Mouse (Mus musculus): Measurements from ENCODE around the gene Pxt1.

Pxt1 gene

DNA sequence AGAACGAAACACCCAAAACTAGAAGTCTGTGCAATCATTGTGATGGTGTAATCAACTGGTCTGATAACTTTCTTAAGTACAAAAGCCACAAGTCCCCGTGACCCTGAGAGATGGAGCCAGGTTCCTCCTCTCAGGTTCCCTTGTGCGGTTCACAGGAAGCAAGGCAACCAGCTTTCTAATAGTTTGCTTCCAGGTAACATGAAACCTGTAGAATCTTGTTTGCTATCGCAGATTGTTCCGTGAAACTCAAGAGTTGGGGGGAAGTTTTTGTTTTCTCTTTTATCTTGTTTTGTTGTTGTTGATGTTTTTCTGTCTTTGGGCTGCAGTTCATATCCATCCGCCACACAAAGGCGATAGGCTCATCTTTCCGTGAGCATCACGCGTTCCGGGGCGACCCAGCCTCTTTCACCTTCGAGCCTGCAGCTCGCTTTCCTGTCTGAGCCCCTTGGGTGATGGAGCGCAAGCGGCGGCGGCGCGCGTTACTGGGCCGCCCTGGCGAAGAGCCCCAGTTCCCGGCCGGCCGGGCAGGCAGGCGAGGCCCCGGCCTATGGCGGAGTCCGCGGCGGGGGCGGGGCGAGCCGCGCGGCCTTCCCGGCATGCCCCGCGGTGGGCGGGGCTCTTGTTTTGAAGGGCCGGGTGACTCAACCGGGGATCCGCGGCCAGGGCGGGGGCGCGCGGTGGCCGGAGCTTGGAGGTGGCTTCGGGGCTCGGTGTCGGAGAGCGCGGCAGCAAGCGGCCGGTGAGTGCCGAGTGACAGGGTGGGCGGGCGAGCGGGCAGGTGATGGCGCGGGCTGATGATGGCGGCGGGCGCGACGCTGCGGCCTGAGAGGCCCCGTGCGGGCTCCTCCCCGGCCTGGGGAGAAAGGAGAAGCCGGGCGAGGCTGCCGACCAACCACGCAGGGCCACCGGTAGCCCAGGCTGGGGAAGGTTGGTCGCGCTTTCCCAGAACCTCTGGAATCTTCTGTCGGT lies 8.5 kb upstream of the Pxt1 start, which contains the start of gene Kctd20:
Kctd20 (plus strand) TSS at position 120 of the 969 bp plus-strand sequence.
- in situ Hi-C loops (cut with MboI; ENCODE audit: low pct_unique_long_range_greater_than_20kb in 1 of 2, low sequenced_read_pairs in 2 of 2, unreplicated experiment in 1 of 2) = no loop called here

DNA sequence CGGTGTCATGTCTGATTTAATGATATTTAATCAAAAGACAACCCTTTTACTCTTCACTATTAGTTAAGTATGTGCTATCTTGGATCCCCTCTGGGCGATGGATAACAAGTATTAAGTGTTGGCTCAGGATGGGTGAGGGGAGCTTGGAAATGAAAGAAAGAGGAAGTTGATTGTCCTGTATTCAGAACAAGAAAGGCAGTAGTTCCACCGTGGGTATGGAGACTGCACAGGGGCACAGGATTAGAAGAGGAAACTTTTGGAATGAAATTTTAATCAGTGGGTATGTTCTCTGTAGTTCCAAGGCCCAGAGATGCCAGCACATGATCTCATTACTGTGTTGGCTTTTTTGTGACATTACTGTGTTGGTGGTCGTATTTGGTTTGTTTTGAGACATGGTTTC lies 7.1 kb upstream of the Pxt1 start:
- in situ Hi-C loops (cut with MboI; ENCODE audit: low pct_unique_long_range_greater_than_20kb in 1 of 2, low sequenced_read_pairs in 2 of 2, unreplicated experiment in 1 of 2) = no loop called here

DNA sequence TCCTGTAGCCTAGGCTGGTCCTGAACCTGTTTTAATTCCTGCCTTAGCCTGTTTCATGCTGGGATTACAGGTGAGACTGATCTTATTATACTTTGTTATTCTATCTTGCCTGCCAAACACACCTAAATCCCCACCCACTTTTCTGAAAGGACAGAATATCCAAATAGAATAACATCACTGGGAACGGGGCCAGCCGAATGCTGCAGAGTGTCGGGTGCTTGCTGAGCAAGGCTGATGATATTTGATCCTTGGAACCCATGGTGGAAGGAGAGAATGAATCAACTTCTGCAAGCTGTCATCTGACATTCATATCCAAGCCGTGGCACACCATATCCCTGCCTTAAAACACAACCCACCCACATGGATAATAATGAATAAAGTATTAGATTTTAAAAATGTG lies 5.0 kb upstream of the Pxt1 start:
- in situ Hi-C loops (cut with MboI; ENCODE audit: low pct_unique_long_range_greater_than_20kb in 1 of 2, low sequenced_read_pairs in 2 of 2, unreplicated experiment in 1 of 2) = no loop called here

GRCm38 (mm10) chr17:28947011-28947939 lies 3.6 kb upstream of the Pxt1 start:
- in situ Hi-C loops (cut with MboI; ENCODE audit: low pct_unique_long_range_greater_than_20kb in 1 of 2, low sequenced_read_pairs in 2 of 2, unreplicated experiment in 1 of 2) = no loop called here

DNA sequence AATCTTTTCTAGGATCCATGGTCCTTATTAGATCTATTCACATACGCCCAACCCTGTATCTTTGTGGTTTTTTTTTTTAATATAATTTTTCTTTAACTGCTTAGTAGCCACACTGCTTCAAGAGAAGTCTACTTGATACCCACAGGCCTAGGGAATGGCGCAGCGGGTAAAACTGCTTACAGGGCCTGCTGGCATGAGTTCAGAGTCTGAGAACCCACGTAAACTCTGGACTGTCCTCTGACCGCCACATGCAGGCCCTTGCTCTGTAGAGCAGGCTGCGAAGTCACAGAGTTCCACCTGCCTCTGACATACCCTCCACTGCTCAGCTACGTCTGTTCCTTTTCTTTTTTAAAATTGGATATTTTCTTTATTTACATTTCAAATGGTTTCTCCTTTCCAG lies 841 bp upstream of the Pxt1 start:
- in situ Hi-C loops (cut with MboI; ENCODE audit: low pct_unique_long_range_greater_than_20kb in 1 of 2, low sequenced_read_pairs in 2 of 2, unreplicated experiment in 1 of 2) = no loop called here

GRCm38 (mm10) chr17:28942101-28942500 lies 1.5 kb downstream of the Pxt1 start:
- in situ Hi-C loops (cut with MboI; ENCODE audit: low pct_unique_long_range_greater_than_20kb in 1 of 2, low sequenced_read_pairs in 2 of 2, unreplicated experiment in 1 of 2) = no loop called here

- in situ Hi-C loops (cut with MboI; ENCODE audit: low pct_unique_long_range_greater_than_20kb in 1 of 2, low sequenced_read_pairs in 2 of 2, unreplicated experiment in 1 of 2) = no loop called here
Measured at GRCm38 (mm10) chr17:28940776-28941555, 2.7 kb downstream of the Pxt1 start.

- in situ Hi-C loops (cut with MboI; ENCODE audit: low pct_unique_long_range_greater_than_20kb in 1 of 2, low sequenced_read_pairs in 2 of 2, unreplicated experiment in 1 of 2) = no loop called here
Measured at GRCm38 (mm10) chr17:28936622-28937345, 6.9 kb downstream of the Pxt1 start.

- in situ Hi-C loops (cut with MboI; ENCODE audit: low pct_unique_long_range_greater_than_20kb in 1 of 2, low sequenced_read_pairs in 2 of 2, unreplicated experiment in 1 of 2) = no loop called here
Measured at GRCm38 (mm10) chr17:28936133-28936532, 7.5 kb downstream of the Pxt1 start.

DNA sequence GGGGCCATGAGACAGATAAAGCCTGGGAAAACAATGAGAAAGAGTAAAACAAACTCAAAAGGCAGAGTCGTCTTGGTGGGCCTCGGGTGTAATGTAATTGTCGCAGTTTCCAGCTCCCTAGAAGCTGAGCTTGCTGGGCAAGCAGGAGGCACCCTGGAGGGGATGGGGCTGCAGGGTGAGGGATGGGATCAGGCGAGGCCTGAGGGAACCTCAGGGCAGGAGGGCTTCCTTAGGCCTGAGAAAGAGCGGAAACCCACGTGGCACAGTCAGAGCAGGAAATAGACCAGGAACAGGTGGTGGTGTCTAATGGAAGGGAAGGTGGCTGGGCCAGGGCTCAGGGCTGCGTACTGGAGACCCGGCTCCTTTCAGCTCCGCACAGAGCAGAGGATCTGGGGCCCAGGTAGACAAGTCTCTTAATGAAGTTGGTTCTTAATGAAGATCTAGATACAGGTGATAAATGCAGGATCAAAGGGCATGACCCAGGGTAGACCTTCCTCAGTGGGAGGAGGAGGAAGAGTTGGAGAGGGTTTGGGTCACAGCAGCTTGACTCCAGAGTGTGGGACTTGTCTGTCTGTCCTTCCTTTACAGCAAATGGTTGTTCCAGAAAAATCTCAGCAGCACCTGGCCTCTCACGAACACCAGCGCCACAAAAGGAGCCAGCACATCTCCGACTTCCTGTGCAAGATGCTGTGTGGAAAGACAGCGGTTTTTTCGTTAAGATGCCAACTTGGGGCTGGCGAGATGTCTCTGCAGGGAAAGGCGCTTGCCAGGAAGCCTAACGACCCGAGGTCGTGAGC lies 9.3 kb downstream of the Pxt1 start:
- in situ Hi-C loops (cut with MboI; ENCODE audit: low pct_unique_long_range_greater_than_20kb in 1 of 2, low sequenced_read_pairs in 2 of 2, unreplicated experiment in 1 of 2) = no loop called here

- in situ Hi-C loops (cut with MboI; ENCODE audit: low pct_unique_long_range_greater_than_20kb in 1 of 2, low sequenced_read_pairs in 2 of 2, unreplicated experiment in 1 of 2) = no loop called here
Measured at GRCm38 (mm10) chr17:28932274-28932673, 11.4 kb downstream of the Pxt1 start.

- in situ Hi-C loops (cut with MboI; ENCODE audit: low pct_unique_long_range_greater_than_20kb in 1 of 2, low sequenced_read_pairs in 2 of 2, unreplicated experiment in 1 of 2) = no loop called here
Measured at GRCm38 (mm10) chr17:28931436-28932211, 12.0 kb downstream of the Pxt1 start.

DNA sequence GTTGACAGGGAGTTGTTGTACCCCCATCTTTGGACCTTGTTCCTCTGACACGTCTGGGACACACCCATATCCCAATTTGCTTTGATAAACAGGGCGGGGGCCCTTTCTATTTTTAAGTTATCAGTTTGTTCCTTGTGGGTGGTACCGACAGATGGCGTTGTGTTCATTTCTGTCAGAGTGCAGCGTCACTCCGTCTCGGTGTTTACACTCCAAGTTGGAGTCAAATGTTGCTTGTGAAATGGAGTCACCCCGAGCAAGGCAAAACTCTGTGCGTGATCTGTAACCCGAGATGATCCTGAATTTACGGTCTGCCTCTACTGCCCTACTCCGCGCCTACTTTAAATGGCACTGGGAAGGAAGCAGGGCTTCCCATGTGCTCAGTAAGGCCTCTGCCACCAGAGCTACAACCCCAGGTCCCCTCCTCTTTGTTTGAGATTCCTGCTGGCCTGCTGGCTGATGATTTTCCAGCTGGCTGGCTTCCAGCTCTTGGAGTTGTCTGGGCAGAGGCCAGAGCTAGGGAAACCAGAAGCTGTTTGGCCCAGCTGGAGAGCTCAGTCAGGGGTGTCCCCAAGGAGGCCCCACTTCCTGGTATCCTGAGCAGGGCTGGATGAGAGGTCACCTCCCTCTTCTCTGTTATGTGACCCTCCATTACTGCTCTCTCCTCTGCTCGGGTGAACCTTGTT lies 13.1 kb downstream of the Pxt1 start:
- in situ Hi-C loops (cut with MboI; ENCODE audit: low pct_unique_long_range_greater_than_20kb in 1 of 2, low sequenced_read_pairs in 2 of 2, unreplicated experiment in 1 of 2) = no loop called here

DNA sequence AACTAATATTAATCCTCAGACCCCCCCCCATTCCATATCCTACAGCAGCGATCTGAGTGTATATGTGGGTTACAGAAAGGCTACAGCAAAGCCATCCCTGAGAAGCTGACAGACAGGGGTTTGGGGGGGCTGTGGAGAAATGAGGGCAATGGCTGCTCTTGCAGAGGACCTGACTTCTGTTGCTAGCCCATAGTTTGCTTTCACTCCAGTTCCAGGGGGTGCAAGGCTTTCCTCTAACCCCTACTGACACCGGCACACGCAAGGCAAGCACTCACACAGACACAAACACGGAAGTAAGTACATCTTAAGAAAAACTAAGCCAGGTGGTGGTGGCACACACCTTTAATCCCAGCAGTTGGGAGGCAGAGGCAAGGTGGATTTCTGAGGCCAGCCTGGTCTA lies 14.3 kb downstream of the Pxt1 start:
- in situ Hi-C loops (cut with MboI; ENCODE audit: low pct_unique_long_range_greater_than_20kb in 1 of 2, low sequenced_read_pairs in 2 of 2, unreplicated experiment in 1 of 2) = no loop called here

- in situ Hi-C loops (cut with MboI; ENCODE audit: low pct_unique_long_range_greater_than_20kb in 1 of 2, low sequenced_read_pairs in 2 of 2, unreplicated experiment in 1 of 2) = no loop called here
Measured at GRCm38 (mm10) chr17:28928004-28928403, 15.6 kb downstream of the Pxt1 start.

Data from mouse embryonic stem cell (cell line).